Comparison of ENCODE assay signal across 25 mouse cellular contexts in the genomic region with DNA sequence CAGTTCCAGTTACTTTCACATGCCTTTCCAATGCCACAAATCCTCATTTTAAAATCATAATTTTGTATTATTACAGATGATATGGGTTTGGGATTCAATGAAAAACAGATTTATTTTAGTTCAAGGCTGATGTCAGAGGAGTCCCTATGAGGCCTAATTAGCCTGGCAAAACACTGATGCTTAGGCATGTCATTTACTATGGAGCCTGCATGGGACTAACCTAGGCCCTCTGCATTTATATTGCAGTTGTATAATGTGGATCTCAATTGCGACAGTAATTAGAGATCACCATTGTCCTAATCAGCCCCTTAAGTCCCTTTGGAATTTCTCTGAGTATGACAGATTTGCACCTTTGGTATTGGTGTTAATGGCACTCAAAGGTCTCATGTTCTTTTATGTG.
"Had no signal": no experiment of that assay in that cellular context is flagged by ENCODE, and none has a peak within 500 bp of the region (broad histone marks: within the 10 kb centered on the region; RNA-seq: fewer than 3 reads in every experiment).

No protein-coding gene starts in this region.

- H3K27ac ChIP-seq: gastrocnemius, adult 2 months; heart, embryonic 10.5 days; hindbrain, embryonic 10.5 days; hindbrain, embryonic 12.5 days; hindbrain, embryonic 14.5 days; intestine, embryonic 15.5 days; layer of hippocampus, adult 2 months; left cerebral cortex, adult 2 months; limb, embryonic 10.5 days; limb, embryonic 12.5 days had no signal

- H3K4me3 ChIP-seq: gastrocnemius, adult 2 months; heart, embryonic 10.5 days; heart, embryonic 12.5 days; hindbrain, embryonic 10.5 days; hindbrain, embryonic 12.5 days; intestine, embryonic 15.5 days; layer of hippocampus, adult 2 months; left cerebral cortex, adult 2 months; limb, embryonic 10.5 days; limb, embryonic 12.5 days had no signal

- DNase-seq: gastrocnemius, adult 2 months; gastrocnemius, postnatal 10 days; gastrocnemius, postnatal 25 days; heart, adult 18-20 months; heart, postnatal 10 days; heart, postnatal 4 days; kidney, adult 18-20 months; kidney, adult 8-10 months; kidney, postnatal 10 days; kidney, postnatal 25 days; kidney, postnatal 4 days; liver had no signal

- H3K4me2 ChIP-seq: heart, embryonic 12.5 days; hindbrain, embryonic 12.5 days; hindbrain, embryonic 14.5 days; intestine, embryonic 15.5 days; limb, embryonic 12.5 days had no signal

- ATAC-seq: hindbrain, embryonic 16.5 days; inflammation-experienced regulatory T-cells, adult 6 months; intestine, embryonic 15.5 days; intestine, postnatal 0 days had no signal

- H3K36me3 ChIP-seq: heart, embryonic 10.5 days; heart, embryonic 12.5 days; hindbrain, embryonic 10.5 days; hindbrain, embryonic 12.5 days; intestine, embryonic 15.5 days; limb, embryonic 10.5 days; limb, embryonic 12.5 days had no signal

- H3K9ac ChIP-seq: heart, embryonic 12.5 days; hindbrain, embryonic 12.5 days; hindbrain, embryonic 14.5 days; intestine, embryonic 15.5 days; limb, embryonic 12.5 days had no signal

- H3K4me1 ChIP-seq: heart, embryonic 10.5 days; heart, embryonic 12.5 days; hindbrain, embryonic 10.5 days; hindbrain, embryonic 12.5 days; intestine, embryonic 15.5 days; limb, embryonic 10.5 days; limb, embryonic 12.5 days had no signal

- H3K27me3 ChIP-seq: heart, embryonic 12.5 days; hindbrain, embryonic 12.5 days; intestine, embryonic 15.5 days; limb, embryonic 12.5 days had no signal

- H3K9me3 ChIP-seq: intestine, embryonic 15.5 days had no signal
